In genomic region chr5:19226866-19227243, GRCm38 (mm10) we compare ENCODE assay signal across 7 mouse cellular contexts. TPM values are rescaled to one million over a fixed set of nuclear protein-coding genes. Genes with fewer than 3 reads are reported as not detected.
DNase-seq lines count a peak whose midpoint lies in the region; ATAC-seq lines count a peak whose summit lies in the region.

Gene Magi2 (plus strand): TSS chr5:19227036.

- H3K27me3 ChIP-seq in lung, embryonic 16.5 days (ENCODE audit: control insufficient read depth, insufficient read depth, low read depth, low read length): no peaks in the 10 kb centered on the region; the same call in 1 of the 2 replicates
- no peaks in the 10 kb centered on the region for H3K27me3 ChIP-seq in forebrain, embryonic 16.5 days (replicated peaks; ENCODE audit: control insufficient read depth, insufficient read depth, low read length)
- H3K27me3 ChIP-seq in neural tube, embryonic 14.5 days (ENCODE audit: control insufficient read depth, insufficient read depth, low read length): no peaks in the 10 kb centered on the region

- H3K4me2 ChIP-seq in lung, embryonic 16.5 days (ENCODE audit: low read depth, low read length): peak within 1 kb of the TSS; percentile 93
- H3K4me2 ChIP-seq in forebrain, embryonic 16.5 days (ENCODE audit: low read length): peak within 1 kb of the TSS; percentile 100
- H3K4me2 ChIP-seq in neural tube, embryonic 14.5 days (ENCODE audit: low read depth, low read length): peak within 1 kb of the TSS; percentile 98

- no peak for ATAC-seq in lung, embryonic 16.5 days (ENCODE audit: low read depth)
- peak; percentile 57 for ATAC-seq in forebrain, embryonic 16.5 days
- peak; percentile 77 for ATAC-seq in neural tube, embryonic 14.5 days (ENCODE audit: low read depth)
- no peak for ATAC-seq in monocyte, adult 5-6 weeks (replicated peaks; ENCODE audit: insufficient number of reproducible peaks, low FRiP score, low TSS enrichment, poor library complexity, severe bottlenecking)

- peak within 1 kb of the TSS; percentile 69 for H3K4me3 ChIP-seq in lung, embryonic 16.5 days (ENCODE audit: low read length)
- peak within 1 kb of the TSS; percentile 80 for H3K4me3 ChIP-seq in forebrain, embryonic 16.5 days (replicated peaks; ENCODE audit: low read length)
- H3K4me3 ChIP-seq in neural tube, embryonic 14.5 days (ENCODE audit: low read depth, low read length): peak within 1 kb of the TSS; percentile 49

- peaks cover 3% of the 10 kb centered on the region; the same call in 1 of the 2 replicates for H3K4me1 ChIP-seq in lung, embryonic 16.5 days (replicated peaks; ENCODE audit: control insufficient read depth, insufficient read depth, low read length)
- H3K4me1 ChIP-seq in forebrain, embryonic 16.5 days (replicated peaks; ENCODE audit: control insufficient read depth, insufficient read depth, low read length): peaks cover 16% of the 10 kb centered on the region
- H3K4me1 ChIP-seq in neural tube, embryonic 14.5 days (ENCODE audit: control insufficient read depth, insufficient read depth, low read length): peaks cover 5% of the 10 kb centered on the region; the same call in 1 of the 2 replicates

- H3K36me3 ChIP-seq in lung, embryonic 16.5 days (ENCODE audit: control insufficient read depth, insufficient read depth, low read length): no peaks in the 10 kb centered on the region
- H3K36me3 ChIP-seq in forebrain, embryonic 16.5 days (ENCODE audit: control insufficient read depth, insufficient read depth): no peaks in the 10 kb centered on the region
- H3K36me3 ChIP-seq in neural tube, embryonic 14.5 days (ENCODE audit: control insufficient read depth, insufficient read depth, low read length): no peaks in the 10 kb centered on the region

- WGBS in lung, embryonic 16.5 days: 0% methylated on average over 8 of the region's 26 CpGs
- WGBS in forebrain, embryonic 16.5 days: 2% methylated on average over 20 of the region's 26 CpGs
- 0% methylated on average over 24 of the region's 26 CpGs for WGBS in neural tube, embryonic 14.5 days

- peak within 1 kb of the TSS; percentile 67 for H3K9ac ChIP-seq in lung, embryonic 16.5 days (ENCODE audit: low read length)
- peak within 1 kb of the TSS; percentile 80 for H3K9ac ChIP-seq in forebrain, embryonic 16.5 days (replicated peaks; ENCODE audit: low read depth, low read length)
- H3K9ac ChIP-seq in neural tube, embryonic 14.5 days (replicated peaks; ENCODE audit: low read depth, low read length): peak within 1 kb of the TSS; percentile 68

- DNase-seq in lung, postnatal 10 days: no peak
- peak in 1 of 2 experiments; percentile 60 for DNase-seq in left cerebral cortex, adult 8-10 months (ENCODE audit: low spot score in 2 of 2)
- DNase-seq in right cerebral cortex, postnatal 25 days: no peak

- no peaks in the 10 kb centered on the region for H3K9me3 ChIP-seq in lung, embryonic 16.5 days (ENCODE audit: control insufficient read depth, low read length)
- H3K9me3 ChIP-seq in forebrain, embryonic 16.5 days (ENCODE audit: control insufficient read depth, low read length): no peaks in the 10 kb centered on the region
- H3K9me3 ChIP-seq in neural tube, embryonic 14.5 days (ENCODE audit: control insufficient read depth, low read length): no peaks in the 10 kb centered on the region

- H3K27ac ChIP-seq in lung, embryonic 16.5 days (ENCODE audit: low read length): peak within 1 kb of the TSS; percentile 14
- H3K27ac ChIP-seq in forebrain, embryonic 16.5 days (ENCODE audit: low read length): peak within 1 kb of the TSS; percentile 70
- H3K27ac ChIP-seq in neural tube, embryonic 14.5 days (ENCODE audit: low read depth, low read length): peak within 1 kb of the TSS; percentile 58

RNA-seq across cellular contexts. Expression of gene Magi2, which starts in this region (rescaled TPM):
- 2.5 and 4.0 TPM in 2 replicates for polyA plus RNA-seq in lung, embryonic 16.5 days (2015; fragmentation: Nextera tagmentation; extraction: Ambion mirVana)
- 22.7 and 37.7 TPM in 2 replicates for polyA plus RNA-seq in forebrain, embryonic 16.5 days (2015; fragmentation: Nextera tagmentation; extraction: Ambion mirVana)
- total RNA-seq in left cerebral cortex, adult 8-10 months (2022): 100 to 1,000 TPM; 119 to 134 (median 127) TPM
- polyA plus RNA-seq in neural tube, embryonic 14.5 days (2014; fragmentation: Nextera tagmentation; extraction: Ambion mirVana): 38.7 and 50.2 TPM in 2 replicates
- total RNA-seq in monocyte, adult 5-6 weeks (2017): 0.58 to 1.5 TPM (median 1.3 TPM) in 3 replicates

Comparison
In these comparisons a context has a peak if more than half of its experiments do, and no peak if none do; other contexts are left out.
1. RNA of gene Magi2 (total RNA-seq): 119 to 134 TPM in left cerebral cortex, adult 8-10 months; 0.58 to 1.5 TPM in monocyte, adult 5-6 weeks; every median in the first group is over 10 times any median in the second.
2. ATAC-seq: peak in forebrain, embryonic 16.5 days (single experiment) and neural tube, embryonic 14.5 days (single experiment); none in lung, embryonic 16.5 days (single experiment) and monocyte, adult 5-6 weeks (single experiment).
3. H3K27ac ChIP-seq: peak in every context shown above with its lines; median percentile 70 in forebrain, embryonic 16.5 days; 58 in neural tube, embryonic 14.5 days; 14 in lung, embryonic 16.5 days.
4. Peak in every context shown above with its lines, with median percentiles within 50 percentile points of each other: H3K4me2 ChIP-seq, H3K4me3 ChIP-seq and H3K9ac ChIP-seq.